Mouse (Mus musculus): ENCODE data around the gene Rab23.
A peak's percentile ranks its signal among the peaks of the same experiment; 100 is the strongest.
"Not testable (repeated sequence)": the region's sequence is repeated elsewhere in the genome, so short reads cannot be mapped to it uniquely, and the experiment has no call there.

Rab23 gene

DNA sequence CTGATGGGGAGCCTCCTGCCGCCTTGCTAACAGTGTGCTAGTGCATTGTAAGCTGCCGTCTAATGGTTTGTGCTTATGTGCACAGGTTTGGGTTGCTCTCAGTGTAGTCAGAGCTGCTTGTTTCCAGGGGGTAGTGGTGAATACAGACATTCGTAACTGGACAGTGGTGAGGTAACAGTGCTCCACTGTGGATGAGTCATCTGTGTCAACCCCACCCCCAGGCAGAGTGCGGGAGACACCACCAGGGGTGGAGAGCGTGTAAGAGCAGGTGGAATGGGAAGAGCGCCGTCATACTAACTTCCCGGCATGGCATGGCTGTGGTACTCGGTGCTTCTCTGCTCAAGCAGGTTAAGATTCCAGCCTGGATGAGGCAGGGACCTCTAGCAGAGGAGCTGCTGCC, 13.4 kb downstream of the Rab23 start:
- DNase-seq (ENCODE audit: extremely low spot score), result no peak

DNA sequence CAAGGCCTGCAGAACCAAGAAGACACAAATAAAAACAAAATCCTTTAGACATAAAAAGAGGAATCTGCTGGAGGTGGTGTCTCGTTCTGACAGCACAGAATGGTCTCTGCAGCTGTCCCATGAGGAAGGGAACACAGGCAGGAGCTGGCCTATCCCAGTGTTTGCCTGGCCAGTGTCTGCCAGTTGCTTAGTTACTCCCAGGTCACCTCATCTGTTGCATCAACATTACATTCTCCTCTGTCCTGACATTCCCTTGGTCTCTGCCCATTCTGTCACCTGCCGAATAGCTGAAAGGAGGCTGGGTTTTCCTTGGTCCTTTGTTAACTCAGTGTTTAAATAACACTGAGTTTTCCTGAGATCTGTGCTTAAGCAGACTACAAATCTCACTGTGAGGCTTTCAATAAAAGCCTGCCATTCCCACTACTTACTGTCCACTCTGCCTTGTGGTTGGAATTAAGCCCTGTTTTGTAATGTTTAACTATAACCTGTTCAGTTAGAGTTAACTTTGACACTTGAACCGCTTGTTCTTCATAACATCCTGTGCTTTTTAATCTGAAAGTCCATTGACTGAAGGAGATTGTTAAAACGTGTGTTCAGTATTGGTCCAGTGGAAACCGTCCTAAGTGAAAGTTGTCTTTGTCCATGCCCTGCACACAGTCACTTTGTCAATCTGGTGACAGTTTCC, 14.5 kb downstream of the Rab23 start:
- DNase-seq (ENCODE audit: extremely low spot score), result no peak

DNA sequence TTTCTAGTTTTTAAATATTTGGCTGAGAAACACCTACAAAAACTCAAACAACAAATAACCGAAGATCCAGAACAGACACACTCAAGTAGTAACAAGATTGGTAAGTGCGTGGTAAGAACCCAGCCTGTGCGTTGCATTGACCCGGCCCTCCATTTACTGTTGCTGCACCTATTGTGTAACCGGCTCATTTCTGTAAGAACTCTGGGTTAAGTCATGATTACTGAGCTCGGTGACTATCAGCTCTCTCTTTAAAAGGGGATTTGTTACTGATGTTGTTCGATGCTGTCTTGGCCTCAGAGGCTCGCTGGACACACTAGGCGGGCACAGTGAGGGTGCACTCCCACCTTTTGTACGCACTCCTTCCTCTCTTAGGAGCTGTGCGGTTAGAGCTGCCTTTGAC, 18.6 kb downstream of the Rab23 start:
- no peak for DNase-seq (ENCODE audit: extremely low spot score)

DNA sequence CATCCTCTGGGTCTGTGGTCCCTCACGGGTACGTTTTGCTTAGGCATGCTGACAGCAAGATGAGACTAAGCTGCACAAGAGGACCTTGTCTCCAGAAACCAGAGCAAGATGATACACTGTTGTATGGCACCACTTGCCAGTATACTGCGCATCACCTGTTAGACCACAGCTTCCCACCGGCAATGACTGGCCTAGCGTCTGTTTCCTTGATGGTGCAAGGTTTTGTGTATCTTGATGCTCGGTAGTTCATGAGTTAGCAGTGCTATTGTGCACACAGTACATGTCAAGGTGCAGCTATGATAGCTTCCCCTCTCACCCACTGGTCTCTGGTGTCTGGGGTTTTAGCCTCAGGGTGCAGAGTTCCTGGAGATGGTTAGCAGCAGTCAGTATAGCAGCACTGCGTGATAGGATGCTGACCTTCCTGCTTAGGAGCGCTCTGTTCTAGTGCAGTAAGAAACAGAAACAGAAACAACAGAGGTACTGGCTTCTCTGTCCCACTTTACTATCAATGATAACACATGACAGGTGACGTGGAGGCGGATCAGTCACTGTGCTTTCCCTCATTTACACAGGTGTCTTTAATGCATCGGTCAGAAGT, 19.1 kb downstream of the Rab23 start:
- DNase-seq (ENCODE audit: extremely low spot score), result no peak

DNA sequence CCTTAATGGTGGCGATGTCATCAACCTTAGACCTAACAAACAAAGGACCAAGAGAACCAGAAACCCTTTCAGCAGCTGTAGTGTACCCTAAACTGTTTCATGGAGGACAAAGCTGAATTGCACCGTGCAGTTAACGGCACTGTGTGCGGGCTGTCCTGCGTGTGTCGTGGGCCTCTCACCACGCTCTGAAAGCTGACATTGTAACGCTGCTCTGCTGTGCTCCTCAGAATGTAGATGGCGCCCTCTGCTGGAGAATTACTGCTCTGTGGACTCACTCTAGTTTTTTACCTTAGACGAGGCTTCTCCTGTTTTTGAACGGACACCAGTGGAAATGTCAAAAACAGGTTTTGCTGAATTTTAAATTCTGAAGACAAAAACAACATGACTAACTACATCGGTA, 19.6 kb downstream of the Rab23 start:
- peak; percentile 64 for DNase-seq (ENCODE audit: extremely low spot score)

DNA sequence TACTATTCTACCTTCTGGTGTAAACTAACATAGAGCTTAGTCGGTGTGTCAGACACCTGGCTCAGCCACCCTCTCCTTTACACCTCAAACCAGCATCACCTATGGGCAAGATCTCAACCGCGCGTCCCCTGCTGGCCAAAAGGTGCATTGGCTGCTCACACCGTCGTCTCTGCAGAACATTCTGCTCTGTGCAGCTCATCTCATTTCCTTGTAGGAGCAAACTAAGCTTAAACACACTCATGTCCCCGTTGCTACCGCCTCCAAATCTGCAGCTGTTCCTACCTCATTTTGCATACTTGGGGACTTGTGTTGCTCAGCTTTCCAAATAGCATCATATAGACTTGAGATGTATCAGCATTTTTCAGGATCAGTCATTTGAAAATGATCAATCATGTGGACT, 23.2 kb downstream of the Rab23 start:
- DNase-seq (ENCODE audit: extremely low spot score), result peak; percentile 44

DNA sequence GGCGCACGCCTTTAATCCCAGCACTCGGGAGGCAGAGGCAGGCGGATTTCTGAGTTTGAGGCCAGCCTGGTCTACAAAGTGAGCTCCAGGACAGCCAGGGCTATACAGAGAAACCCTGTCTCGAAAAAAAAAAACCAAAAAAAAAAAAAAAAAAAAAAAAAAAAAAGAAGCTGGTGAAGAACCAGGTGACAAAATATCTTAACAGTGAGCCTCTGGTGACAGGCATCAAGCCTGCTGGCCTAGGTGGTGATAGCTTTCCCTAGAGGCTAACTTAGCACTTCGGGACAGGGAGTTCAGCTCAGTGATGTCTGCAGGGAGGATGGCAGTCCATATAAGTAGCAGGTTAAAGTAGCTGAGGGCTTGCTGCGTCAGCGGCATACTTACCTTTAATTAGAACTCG, 25.1 kb downstream of the Rab23 start:
- DNase-seq (ENCODE audit: extremely low spot score), result not testable (repeated sequence)

DNA sequence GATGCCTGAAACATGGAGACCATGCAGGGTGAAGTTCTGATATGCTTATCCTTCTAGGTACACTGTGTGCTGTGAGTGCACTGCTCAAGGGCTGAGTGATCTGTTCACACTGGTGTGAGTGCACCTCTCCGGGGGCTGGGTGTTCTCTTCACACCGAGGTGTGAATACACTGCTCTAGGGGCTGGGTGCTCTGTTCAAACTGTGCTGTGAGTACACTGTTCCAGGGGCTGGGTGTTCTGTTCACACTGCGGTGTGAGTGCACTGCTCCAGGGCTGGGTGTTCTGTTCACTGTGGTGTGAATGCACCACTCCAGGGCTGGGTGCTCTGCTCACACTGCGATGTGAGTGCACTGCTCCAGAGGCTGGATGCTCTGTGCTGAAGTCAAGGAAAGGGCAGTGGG, 26.2 kb downstream of the Rab23 start:
- no peak for DNase-seq (ENCODE audit: extremely low spot score)

DNA sequence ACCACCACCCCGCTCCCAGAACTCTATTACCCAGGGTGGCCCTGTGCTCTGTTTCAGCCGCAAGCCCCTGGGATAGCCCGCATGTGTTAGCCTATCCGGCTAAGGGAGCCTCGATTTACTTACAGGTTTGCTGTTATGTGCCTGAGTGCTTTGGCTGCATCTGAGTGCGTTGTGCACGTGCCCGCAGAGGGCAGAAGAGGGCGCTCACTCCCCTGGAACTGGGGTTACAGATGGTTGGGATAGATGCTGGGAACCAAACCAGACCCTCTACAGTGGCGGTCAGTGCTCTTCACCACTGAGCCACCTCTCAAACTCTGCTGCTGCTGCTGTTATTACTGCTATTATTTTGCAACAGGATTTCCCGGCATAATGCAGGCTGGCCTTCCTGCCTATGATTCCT, 29.4 kb downstream of the Rab23 start:
- no peak for DNase-seq (ENCODE audit: extremely low spot score)

DNA sequence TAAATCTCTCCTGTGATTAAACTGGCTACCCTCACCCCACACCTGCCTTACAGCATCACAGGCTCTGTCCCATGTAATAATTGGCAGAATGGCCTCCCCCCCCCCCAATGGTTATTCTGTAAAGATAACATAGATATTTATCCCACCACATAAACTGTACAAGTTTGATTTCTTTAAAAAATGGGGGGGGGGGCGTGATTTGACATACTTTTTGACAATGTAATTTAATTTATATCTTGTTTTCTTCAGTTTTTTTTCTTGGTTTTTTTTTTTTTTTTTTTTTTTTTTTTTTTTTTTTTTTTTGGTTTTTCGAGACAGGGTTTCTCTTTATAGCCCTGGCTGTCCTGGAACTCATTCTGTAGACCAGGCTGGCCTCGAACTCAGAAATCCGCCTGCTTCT, 30.0 kb downstream of the Rab23 start:
- not testable (repeated sequence) for DNase-seq (ENCODE audit: extremely low spot score)

DNA sequence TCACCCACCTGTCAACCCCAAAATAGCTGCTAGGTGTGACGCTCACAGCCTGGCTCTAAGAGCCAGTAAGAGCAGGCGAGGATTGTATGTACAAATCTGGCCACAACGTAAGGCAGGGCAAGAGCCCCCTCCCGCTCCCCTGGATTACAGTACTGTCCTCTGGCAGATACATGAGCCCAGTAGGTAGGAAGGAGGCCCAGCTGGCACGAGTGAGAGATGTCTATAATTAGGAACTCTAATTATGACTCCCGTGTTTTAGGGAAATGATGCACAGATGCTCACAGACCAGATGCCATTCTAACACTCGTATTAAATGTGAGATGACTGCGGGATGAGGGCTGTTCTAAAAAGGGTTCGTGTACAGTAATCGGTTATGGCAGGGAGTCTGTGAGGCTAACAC, 31.6 kb downstream of the Rab23 start:
- no peak for DNase-seq (ENCODE audit: extremely low spot score)

DNA sequence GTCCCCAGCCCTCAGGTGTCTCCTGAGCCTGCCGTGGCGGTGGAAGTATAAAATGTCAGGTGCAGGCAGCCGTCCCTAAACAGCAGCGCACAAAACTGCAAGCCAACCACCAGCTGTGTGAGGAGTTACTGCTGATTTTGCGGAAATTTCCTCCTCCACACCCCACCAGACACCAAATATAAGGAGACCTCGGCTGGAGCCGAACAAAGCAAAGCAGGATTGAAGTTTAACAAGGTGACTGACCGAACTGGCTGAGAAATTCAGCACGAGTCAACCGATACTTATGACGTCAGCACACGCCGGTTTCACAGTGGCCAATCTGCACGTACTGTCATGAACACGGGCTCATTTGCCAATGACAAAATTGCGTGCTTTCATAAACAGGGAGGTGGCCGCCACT, 34.4 kb downstream of the Rab23 start:
- no peak for DNase-seq (ENCODE audit: extremely low spot score)

DNA sequence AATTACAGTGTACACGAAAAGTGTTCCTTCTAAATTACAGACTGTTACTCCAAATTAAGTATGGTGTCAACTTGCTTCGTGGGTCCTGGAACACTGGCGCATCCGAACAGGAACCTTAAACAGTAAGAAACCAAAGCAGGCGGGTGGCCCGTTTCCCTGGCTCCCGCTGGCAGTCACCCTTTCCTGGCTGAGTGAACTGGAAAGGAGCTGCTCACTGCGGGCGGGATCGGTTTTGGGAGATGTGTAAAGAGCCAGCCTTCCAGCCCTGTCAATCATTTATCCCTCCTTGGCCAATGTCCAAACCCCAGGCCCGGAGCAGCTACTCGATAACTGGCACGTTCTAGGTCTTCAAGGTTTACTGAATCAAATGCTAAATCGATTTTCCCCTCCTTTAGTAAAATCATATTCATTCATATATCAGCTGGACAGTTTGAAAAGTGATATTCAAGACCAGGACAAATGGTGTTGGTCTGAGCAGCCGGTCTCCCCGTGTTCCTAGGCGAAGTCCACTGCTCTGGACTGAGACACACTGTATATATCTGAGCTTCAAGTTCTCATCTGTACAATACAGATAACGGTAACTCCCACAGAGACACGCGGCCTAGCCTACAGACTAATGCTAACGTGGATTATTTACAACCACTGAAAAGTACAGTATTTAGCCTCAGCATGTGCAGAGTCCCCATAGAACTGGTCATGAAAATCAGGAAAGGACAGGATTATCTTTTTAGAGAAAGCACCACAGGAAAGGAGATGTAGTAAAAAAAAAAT, 35.5 kb downstream of the Rab23 start:
- DNase-seq (ENCODE audit: extremely low spot score), result no peak

DNA sequence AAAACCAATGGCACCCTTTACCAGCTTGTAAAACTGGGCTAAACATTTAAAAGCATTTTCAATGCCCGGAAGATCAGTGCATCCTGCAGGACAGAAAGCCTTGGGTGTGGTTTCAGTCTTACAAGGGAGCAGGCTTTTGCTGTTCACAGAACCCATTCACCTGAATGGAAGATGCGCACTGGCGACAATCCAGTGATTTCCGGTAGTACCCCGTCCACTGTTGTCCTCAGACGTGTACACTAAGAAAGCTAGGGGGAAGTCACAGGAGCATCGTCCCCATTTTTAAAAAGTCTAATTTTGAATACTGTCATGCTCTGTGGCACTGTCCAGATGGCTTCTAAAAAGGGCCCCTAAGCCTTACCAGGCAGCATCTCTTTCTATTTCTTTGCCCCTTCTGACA, 36.1 kb downstream of the Rab23 start:
- no peak for DNase-seq (ENCODE audit: extremely low spot score)

DNA sequence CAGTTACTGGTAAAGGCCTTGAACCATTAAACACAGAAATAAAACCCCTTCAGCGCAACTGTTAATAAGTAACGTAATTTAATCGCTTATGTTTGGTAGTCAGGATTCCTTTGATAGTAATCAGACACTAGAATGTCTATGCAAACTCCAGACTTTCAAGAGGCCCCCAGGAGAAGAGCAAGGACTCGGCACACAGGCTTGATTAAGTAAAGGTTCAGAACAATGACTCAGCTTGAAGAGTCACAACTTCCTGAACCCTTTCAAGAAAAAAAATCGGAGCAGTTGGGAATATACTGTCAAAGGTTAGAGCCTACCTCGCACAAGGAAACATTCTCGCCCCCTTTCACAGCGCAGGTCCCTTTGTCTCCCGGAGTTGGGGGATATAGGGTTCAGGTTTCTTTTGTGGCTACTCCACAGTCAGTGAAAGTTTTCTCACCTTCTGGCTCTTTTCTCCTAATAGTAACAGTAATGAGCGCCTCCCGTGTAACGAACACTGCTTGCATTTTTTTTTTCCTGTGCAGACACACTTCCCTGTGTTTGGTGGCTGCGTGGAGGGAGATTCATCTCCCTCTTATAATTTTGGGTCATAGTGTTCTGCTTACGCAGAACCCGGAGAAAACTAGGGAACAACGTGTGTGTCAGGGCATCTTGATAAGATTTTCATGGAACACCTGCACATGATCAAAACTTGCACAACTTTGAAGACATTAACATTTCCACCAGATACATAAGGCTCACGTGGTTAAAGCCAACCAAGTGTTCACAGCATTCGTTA, 36.8 kb downstream of the Rab23 start:
- DNase-seq (ENCODE audit: extremely low spot score), result peak; percentile 23

DNA sequence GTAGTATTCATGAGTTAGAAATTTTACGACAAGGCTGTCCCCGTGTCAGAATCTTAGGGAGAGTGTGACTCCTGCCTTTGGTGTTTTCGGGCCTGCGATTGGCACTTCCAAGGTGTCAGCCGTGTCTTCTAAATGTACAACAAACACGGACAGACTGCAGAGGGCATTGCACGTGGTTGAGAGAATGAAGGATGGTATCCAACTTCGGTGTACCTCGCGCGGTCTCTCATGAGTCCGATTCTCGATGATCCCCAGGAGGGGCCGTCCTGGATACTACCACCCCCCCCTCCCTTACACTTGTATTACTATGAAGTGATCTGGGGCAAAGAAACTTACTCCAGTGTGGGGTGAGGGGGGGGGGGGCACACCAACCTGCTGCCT, 37.3 kb downstream of the Rab23 start:
- no peak for DNase-seq (ENCODE audit: extremely low spot score)

DNA sequence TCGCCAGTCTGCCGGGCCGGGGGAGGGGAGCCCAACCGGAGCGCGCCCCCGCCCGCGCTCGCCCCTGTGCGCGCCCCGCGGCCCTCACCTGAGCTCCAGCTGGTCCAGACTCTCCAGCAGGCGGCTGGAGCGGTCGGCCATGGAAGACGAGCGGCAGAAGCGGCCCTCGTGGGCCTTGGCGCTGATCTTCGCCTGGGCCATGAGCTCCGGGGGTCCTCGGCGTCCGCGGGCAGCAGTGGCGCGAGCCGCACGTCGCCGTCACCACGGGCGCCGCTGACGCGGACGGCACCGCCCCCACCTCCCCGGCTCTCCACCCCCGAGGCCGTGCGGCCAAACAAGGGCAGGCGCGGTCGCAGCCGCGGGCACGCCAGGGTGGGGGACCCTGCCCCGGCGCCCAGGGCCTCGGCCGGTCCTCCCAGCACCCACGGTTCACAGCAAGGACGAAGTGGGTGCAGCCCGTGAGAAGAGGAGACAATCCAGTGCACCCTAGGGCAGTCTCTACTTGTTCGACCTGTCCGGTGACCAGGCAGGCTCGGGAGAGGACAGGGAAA, 37.9 kb downstream of the Rab23 start, which contains the start of gene Bag2:
Gene Bag2 (minus strand): TSS at position 305 of the 551 bp plus-strand sequence.
- peak; percentile 81 for DNase-seq (ENCODE audit: extremely low spot score)

DNA sequence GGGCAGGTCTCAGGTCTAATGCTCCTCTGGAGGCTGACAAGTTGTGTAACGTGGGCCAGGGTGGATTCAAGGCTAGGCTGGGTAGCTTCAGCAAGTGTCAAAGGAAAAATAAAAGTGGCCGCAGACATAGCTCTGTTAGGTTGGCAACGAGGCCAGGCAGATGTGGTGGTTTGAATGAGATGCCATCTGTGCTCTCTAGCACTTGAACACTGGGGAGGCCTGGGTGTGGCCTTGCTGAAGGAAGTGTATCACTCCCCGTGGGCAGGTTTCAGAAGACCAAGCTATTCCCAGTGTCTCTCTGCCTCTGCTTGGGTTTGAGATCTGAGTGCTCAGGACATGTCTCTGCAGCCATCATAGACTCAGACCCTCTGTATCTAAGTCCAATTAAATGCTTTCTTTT, 38.8 kb downstream of the Rab23 start:
- no peak for DNase-seq (ENCODE audit: extremely low spot score)

DNA sequence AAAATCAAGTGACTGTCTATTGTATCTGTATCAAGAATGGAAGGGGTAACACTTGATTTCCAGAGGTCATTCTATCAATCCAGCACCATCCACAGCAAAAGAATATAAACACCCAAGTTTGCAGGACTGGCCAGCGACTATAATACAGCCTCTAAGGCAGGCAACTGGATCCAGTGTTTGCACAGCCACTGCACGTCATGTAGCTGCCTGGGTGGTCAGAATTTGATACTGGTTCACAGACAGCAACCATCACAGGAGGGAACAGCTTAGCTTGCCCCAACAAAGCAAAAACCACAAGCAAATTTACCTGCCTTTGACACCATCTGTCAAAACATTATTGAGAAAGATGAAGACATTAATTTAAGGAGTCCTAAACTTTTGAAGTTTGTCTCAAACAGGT, 44.1 kb downstream of the Rab23 start:
- no peak for DNase-seq (ENCODE audit: extremely low spot score)

DNA sequence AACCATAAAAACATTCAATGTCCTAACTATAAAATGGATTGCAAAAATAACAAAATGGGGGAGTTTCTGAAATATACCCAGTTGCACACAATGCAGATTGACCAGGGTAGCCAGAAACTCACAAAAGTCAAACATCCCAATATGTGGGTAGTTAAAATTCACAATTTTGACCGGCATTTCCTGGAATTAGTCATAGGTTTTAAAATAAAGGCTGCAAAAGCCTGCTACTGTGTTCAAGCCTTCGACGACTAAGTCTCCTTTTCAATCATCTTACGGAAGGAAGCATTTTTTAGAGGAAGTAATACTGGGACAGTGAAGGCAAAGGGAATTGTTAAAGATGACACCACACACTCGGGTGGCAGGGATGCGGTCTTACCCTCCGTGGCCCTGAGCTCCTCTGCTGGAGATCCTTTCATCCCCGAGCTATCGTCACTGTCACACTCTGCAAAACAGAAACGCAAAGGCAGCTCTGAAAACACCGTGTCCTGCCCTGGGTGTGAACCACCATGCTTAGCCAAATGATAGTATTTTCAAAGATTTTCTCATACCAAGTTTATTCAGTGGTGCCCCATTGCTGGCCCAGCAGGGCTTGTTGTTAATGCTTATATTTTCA, 45.9 kb downstream of the Rab23 start:
- no peak for DNase-seq (ENCODE audit: extremely low spot score)

All from embryo, embryonic 9.5 days (tissue).